8 mouse cellular contexts compared by ENCODE assay signal in genomic region chr5:139460384-139461067, GRCm38 (mm10). TPM values are rescaled to one million over a fixed set of nuclear protein-coding genes. Genes with fewer than 3 reads are reported as not detected.
DNase-seq lines count a peak whose midpoint lies in the region; ATAC-seq and TF ChIP-seq lines count a peak whose summit lies in the region.

3110082I17Rik (minus strand) TSS chr5:139460527.

- H3K4me3 ChIP-seq in hindbrain, embryonic 10.5 days, result peak within 1 kb of the TSS; percentile 74
- H3K4me3 ChIP-seq in lung, postnatal 0 days (ENCODE audit: low read depth, low read length), result peak within 1 kb of the TSS; percentile 54

- peaks cover 21% of the 10 kb centered on the region for H3K36me3 ChIP-seq in hindbrain, embryonic 10.5 days
- H3K36me3 ChIP-seq in lung, postnatal 0 days (ENCODE audit: insufficient read depth, low read length), result no peaks in the 10 kb centered on the region

- H3K4me1 ChIP-seq in hindbrain, embryonic 10.5 days (replicated peaks), result peaks cover 20% of the 10 kb centered on the region
- peaks cover 7% of the 10 kb centered on the region; the same call in 1 of the 2 replicates for H3K4me1 ChIP-seq in lung, postnatal 0 days (ENCODE audit: insufficient read depth, low read depth, low read length)

- H3K27ac ChIP-seq in hindbrain, embryonic 10.5 days, result peak within 1 kb of the TSS; percentile 82
- no peak within 1 kb of the TSS for H3K27ac ChIP-seq in lung, postnatal 0 days (ENCODE audit: low read length)

- TF ChIP-seq EP300 in lung, postnatal 0 days (IDR thresholded peaks at IDR 0.05), result no peak

- 4% methylated on average over 42 of the region's 42 CpGs for WGBS in hindbrain, embryonic 10.5 days
- 4% methylated on average over 42 of the region's 42 CpGs for WGBS in lung, postnatal 0 days

- H3K27me3 ChIP-seq in hindbrain, embryonic 10.5 days (ENCODE audit: insufficient read depth, poor library complexity, severe bottlenecking), result no peaks in the 10 kb centered on the region
- H3K27me3 ChIP-seq in lung, postnatal 0 days (replicated peaks; ENCODE audit: insufficient read depth, low read length), result no peaks in the 10 kb centered on the region

- DNase-seq in MN1 (ENCODE audit: low spot score), result peak; percentile 97
- DNase-seq in cerebellum, adult 9-10 months, result peak; percentile 98
- DNase-seq in hindbrain, embryonic 10.5 days (ENCODE audit: low spot score), result peak; percentile 98
- DNase-seq in layer of hippocampus, adult 9-11 months, result peak; percentile 97
- DNase-seq in lung, postnatal 0 days (ENCODE audit: low spot score), result peak; percentile 96
- peak; percentile 99 for DNase-seq in ovary, postnatal 14 days (ENCODE audit: low spot score)
- peak; percentile 98 for DNase-seq in thymus, postnatal 14 days

- ATAC-seq in frontal cortex, adult (ENCODE audit: low TSS enrichment), result peak; percentile 97
- peak; percentile 98 for ATAC-seq in lung, postnatal 0 days

- 0 out of 2 replicates have a peak within 1 kb of the TSS, but pooled peaks have one; percentile 20 for H3K9ac ChIP-seq in lung, postnatal 0 days (replicated peaks; ENCODE audit: low read depth)

- no peak for TF ChIP-seq CTCF in lung, postnatal 0 days (IDR thresholded peaks at IDR 0.05)

- no peaks in the 10 kb centered on the region for H3K9me3 ChIP-seq in hindbrain, embryonic 10.5 days
- H3K9me3 ChIP-seq in lung, postnatal 0 days (ENCODE audit: low read length), result no peaks in the 10 kb centered on the region

- peak within 1 kb of the TSS; percentile 77 for H3K4me2 ChIP-seq in lung, postnatal 0 days (replicated peaks; ENCODE audit: low read depth, low read length)

RNA-seq across cellular contexts. Expression of gene 3110082I17Rik, which starts in this region (rescaled TPM):
- 49.1 and 56.3 TPM in 2 replicates for polyA plus RNA-seq in hindbrain, embryonic 10.5 days (2016; fragmentation: Nextera tagmentation; extraction: Ambion mirVana)
- 16.1 and 17.5 TPM in 2 replicates for polyA plus RNA-seq in lung, postnatal 0 days (2015; fragmentation: Nextera tagmentation; extraction: Ambion mirVana)
